Mouse (Mus musculus) ES-Bruce4 (cell line): ENCODE measurements around the gene Acot11.

ENCODE experiments used
- CTCF ChIP-seq: IDR thresholded peaks from one replicate; pipeline ENCODE4 v1.8.1; 2011; ENCODE audit warnings: low read depth, low read length
- POLR2A ChIP-seq: IDR thresholded peaks from one replicate; pipeline ENCODE4 v1.8.1; 2011; ENCODE audit warnings: low read length; ENCODE audit not compliant: insufficient read depth

- TF ChIP-seq CTCF (no peak), POLR2A (no peak)
Observed at GRCm38 (mm10) chr4:106825229-106825628, 20.4 kb upstream of the Acot11 start.
